Comparison of ENCODE assay signal across 24 mouse cellular contexts in the genomic region with DNA sequence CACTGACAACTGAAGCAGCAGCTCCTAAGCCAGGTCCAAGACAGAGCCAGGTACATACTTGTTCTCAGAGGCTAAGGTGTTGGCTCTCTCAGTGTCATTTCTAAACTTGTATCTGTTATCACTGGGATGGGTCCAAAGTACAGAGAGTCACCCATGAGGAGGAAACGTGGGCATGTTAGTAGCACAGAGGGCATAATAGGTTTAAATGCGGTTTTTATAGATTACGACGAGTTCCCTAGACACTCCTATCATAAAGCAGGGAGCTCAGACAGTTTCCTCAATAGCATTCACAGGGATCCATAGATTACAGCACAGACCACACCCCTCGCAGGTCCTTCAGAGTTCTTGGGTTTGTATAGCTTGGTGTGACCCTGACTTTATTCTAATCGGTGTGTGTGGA. TPM values are rescaled to one million over a fixed set of nuclear protein-coding genes. Genes with fewer than 3 reads are reported as not detected.
DNase-seq lines count a peak whose midpoint lies in the region; ATAC-seq and TF ChIP-seq lines count a peak whose summit lies in the region.
"Had no signal": no experiment of that assay in that cellular context is flagged by ENCODE, and none has a peak within 500 bp of the region (broad histone marks: within the 10 kb centered on the region; RNA-seq: fewer than 3 reads in every experiment).

No protein-coding gene starts in this region.

- H3K79me2 ChIP-seq in liver, adult 2 months (ENCODE audit: control insufficient read depth, insufficient read depth, low read length): no peaks in the 10 kb centered on the region

- TF ChIP-seq EP300 in stomach, postnatal 0 days (optimal IDR thresholded peaks at IDR 0.05): no peak

- H3K9me3 ChIP-seq in liver, embryonic 12.5 days (replicated peaks): no peaks in the 10 kb centered on the region
- H3K9me3 ChIP-seq in intestine, postnatal 0 days (ENCODE audit: control insufficient read depth): no peaks in the 10 kb centered on the region
- no peaks in the 10 kb centered on the region for H3K9me3 ChIP-seq in stomach, postnatal 0 days (ENCODE audit: control insufficient read depth, low read length)
- H3K9me3 ChIP-seq: embryonic facial prominence, embryonic 10.5 days; forebrain, embryonic 10.5 days; forebrain, embryonic 15.5 days; heart, embryonic 15.5 days had no signal

- peak; percentile 91 for DNase-seq in liver, adult 2 months (ENCODE audit: extremely low read depth, low read depth, low spot score)
- DNase-seq in gonadal fat pad, adult 2 months (ENCODE audit: low read depth): peak; percentile 75
- no peak for DNase-seq in stomach, postnatal 0 days (ENCODE audit: low spot score)
- no peak for DNase-seq in right cerebral cortex, postnatal 36 days (ENCODE audit: low spot score in 2 of 2)
- DNase-seq in gastrocnemius, adult 18-20 months (ENCODE audit: low spot score): no peak
- DNase-seq: adrenal gland, postnatal 10 days; cerebellum, adult 11 months; cerebellum, postnatal 10 days; gastrocnemius, postnatal 10 days; heart, postnatal 14 days had no signal

- no peak overlapping the region for H3K4me2 ChIP-seq in liver, embryonic 12.5 days
- H3K4me2 ChIP-seq in intestine, postnatal 0 days (replicated peaks; ENCODE audit: low read depth): peak overlapping the region; percentile 24; the same call in 1 of the 2 replicates
- no peak overlapping the region for H3K4me2 ChIP-seq in stomach, postnatal 0 days (replicated peaks; ENCODE audit: low read depth)
- H3K4me2 ChIP-seq: forebrain, embryonic 15.5 days; heart, embryonic 11.5 days; heart, embryonic 15.5 days; hindbrain, embryonic 14.5 days had no signal

- no peaks in the 10 kb centered on the region for H3K27me3 ChIP-seq in liver, adult 2 months (ENCODE audit: control insufficient read depth, insufficient read depth, low read length)
- no peaks in the 10 kb centered on the region for H3K27me3 ChIP-seq in liver, embryonic 12.5 days (replicated peaks)
- no peaks in the 10 kb centered on the region for H3K27me3 ChIP-seq in intestine, postnatal 0 days (replicated peaks; ENCODE audit: control insufficient read depth, insufficient read depth, low read length)
- H3K27me3 ChIP-seq in stomach, postnatal 0 days (ENCODE audit: control insufficient read depth, insufficient read depth, low read length): no peaks in the 10 kb centered on the region
- H3K27me3 ChIP-seq: forebrain, embryonic 15.5 days; heart, embryonic 15.5 days had no signal

- peaks cover 24% of the 10 kb centered on the region for H3K4me1 ChIP-seq in liver, adult 2 months (ENCODE audit: control insufficient read depth, insufficient read depth, low read length)
- H3K4me1 ChIP-seq in liver, embryonic 12.5 days: no peaks in the 10 kb centered on the region
- H3K4me1 ChIP-seq in intestine, postnatal 0 days (replicated peaks; ENCODE audit: control insufficient read depth, insufficient read depth, low read length): no peaks in the 10 kb centered on the region
- no peaks in the 10 kb centered on the region for H3K4me1 ChIP-seq in stomach, postnatal 0 days (replicated peaks; ENCODE audit: control insufficient read depth, insufficient read depth)
- H3K4me1 ChIP-seq: embryonic facial prominence, embryonic 10.5 days; forebrain, embryonic 10.5 days; forebrain, embryonic 15.5 days had no signal

- H3K27ac ChIP-seq in liver, adult 2 months (replicated peaks; ENCODE audit: insufficient read depth, low read depth, low read length): peak overlapping the region; percentile 50
- no peak overlapping the region for H3K27ac ChIP-seq in liver, embryonic 12.5 days
- H3K27ac ChIP-seq in intestine, postnatal 0 days (ENCODE audit: low read depth, low read length): peak overlapping the region; percentile 79
- H3K27ac ChIP-seq in stomach, postnatal 0 days (replicated peaks): 0 out of 2 replicates have a peak overlapping the region, but pooled peaks have one; percentile 13
- H3K27ac ChIP-seq: embryonic facial prominence, embryonic 10.5 days; forebrain, embryonic 10.5 days; forebrain, embryonic 15.5 days; heart, adult 2 months; heart, embryonic 15.5 days; hindbrain, embryonic 14.5 days had no signal

- 30% methylated on average over 6 of the region's 6 CpGs for WGBS in liver, adult 2 months
- 85% methylated on average over 6 of the region's 6 CpGs for WGBS in liver, embryonic 12.5 days (ENCODE audit: insufficient replicate concordance)
- WGBS in intestine, postnatal 0 days: 44% methylated on average over 6 of the region's 6 CpGs
- 81% methylated on average over 6 of the region's 6 CpGs for WGBS in stomach, postnatal 0 days

- TF ChIP-seq CTCF in liver, adult 2 months (IDR thresholded peaks at IDR 0.05; ENCODE audit: low read depth, low read length): no peak
- no peak for TF ChIP-seq CTCF in intestine, postnatal 0 days (IDR thresholded peaks at IDR 0.05; ENCODE audit: low read depth)
- no peak for TF ChIP-seq CTCF in stomach, postnatal 0 days (IDR thresholded peaks at IDR 0.05; ENCODE audit: low read depth)

- no peak for TF ChIP-seq POLR2A in liver, adult 2 months (IDR thresholded peaks at IDR 0.05; ENCODE audit: extremely low read depth, insufficient read depth, low read length)

- H3K9ac ChIP-seq in liver, adult 2 months (ENCODE audit: low read depth, low read length): no peak overlapping the region
- H3K9ac ChIP-seq in liver, embryonic 12.5 days: no peak overlapping the region
- H3K9ac ChIP-seq in intestine, postnatal 0 days (ENCODE audit: low read depth, low read length): no peak overlapping the region
- no peak overlapping the region for H3K9ac ChIP-seq in stomach, postnatal 0 days (ENCODE audit: low read length)
- H3K9ac ChIP-seq: forebrain, embryonic 15.5 days; heart, embryonic 15.5 days; hindbrain, embryonic 14.5 days had no signal

- ATAC-seq in liver, embryonic 12.5 days: no peak
- peak; percentile 92 for ATAC-seq in intestine, postnatal 0 days
- peak; percentile 78 for ATAC-seq in stomach, postnatal 0 days (ENCODE audit: low FRiP score, low TSS enrichment)
- ATAC-seq: forebrain, embryonic 15.5 days had no signal

- H3K4me3 ChIP-seq in liver, adult 2 months (ENCODE audit: insufficient read depth, low read depth, low read length): no peak overlapping the region
- H3K4me3 ChIP-seq in liver, embryonic 12.5 days: no peak overlapping the region
- H3K4me3 ChIP-seq in intestine, postnatal 0 days (ENCODE audit: low read depth, low read length): no peak overlapping the region
- no peak overlapping the region for H3K4me3 ChIP-seq in stomach, postnatal 0 days (ENCODE audit: low read depth, low read length)
- H3K4me3 ChIP-seq: embryonic facial prominence, embryonic 10.5 days; forebrain, embryonic 10.5 days; forebrain, embryonic 15.5 days; heart, adult 2 months; heart, embryonic 15.5 days had no signal

- H3K36me3 ChIP-seq in liver, adult 2 months (ENCODE audit: control insufficient read depth, insufficient read depth, low read length): peaks cover 30% of the 10 kb centered on the region
- H3K36me3 ChIP-seq in liver, embryonic 12.5 days: peaks cover 91% of the 10 kb centered on the region
- peaks cover 72% of the 10 kb centered on the region for H3K36me3 ChIP-seq in intestine, postnatal 0 days (ENCODE audit: control insufficient read depth, insufficient read depth)
- peaks cover 24% of the 10 kb centered on the region for H3K36me3 ChIP-seq in stomach, postnatal 0 days (ENCODE audit: control insufficient read depth, insufficient read depth, low read length)

RNA-seq across cellular contexts. Expression of a gene that starts 9.1 kb away (rescaled TPM):
- total RNA-seq in liver, adult 2 months (2014; rRNA removed): 8.0 and 9.0 TPM in 2 replicates
- 5.9 and 6.6 TPM in 2 replicates for polyA plus RNA-seq in liver, adult 2 months (2012; rRNA removed)
- polyA plus RNA-seq in liver, embryonic 12.5 days (2016; fragmentation: Nextera tagmentation; extraction: Ambion mirVana): 5.9 TPM in 2 replicates
- 10.5 and 10.7 TPM in 2 replicates for polyA plus RNA-seq in gonadal fat pad, adult 2 months (2012; rRNA removed)
- 21.0 and 22.8 TPM in 2 replicates for polyA plus RNA-seq in intestine, postnatal 0 days (2015; fragmentation: Nextera tagmentation; extraction: Ambion mirVana)
- 8.6 and 9.0 TPM in 2 replicates for polyA plus RNA-seq in stomach, postnatal 0 days (2015; fragmentation: Nextera tagmentation; extraction: Ambion mirVana)
- total RNA-seq in gastrocnemius, adult 18-20 months (2021): 1 to 10 TPM; 2.8 to 3.0 TPM

RNA-seq across cellular contexts. Expression of a gene that starts 9.5 kb away (rescaled TPM):
- 2.4 and 2.6 TPM in 2 replicates for total RNA-seq in liver, adult 2 months (2014; rRNA removed)
- polyA plus RNA-seq in liver, adult 2 months (2012; rRNA removed): 7.6 and 8.6 TPM in 2 replicates
- polyA plus RNA-seq in liver, embryonic 12.5 days (2016; fragmentation: Nextera tagmentation; extraction: Ambion mirVana): 7.7 and 8.8 TPM in 2 replicates
- 6.7 and 13.5 TPM in 2 replicates for polyA plus RNA-seq in gonadal fat pad, adult 2 months (2012; rRNA removed)
- polyA plus RNA-seq in intestine, postnatal 0 days (2015; fragmentation: Nextera tagmentation; extraction: Ambion mirVana): 8.9 and 9.7 TPM in 2 replicates
- polyA plus RNA-seq in stomach, postnatal 0 days (2015; fragmentation: Nextera tagmentation; extraction: Ambion mirVana): 7.9 and 8.1 TPM in 2 replicates
- 1 to 10 TPM; 5.4 to 5.6 TPM for total RNA-seq in gastrocnemius, adult 18-20 months (2021)

RNA-seq across cellular contexts. Expression of a gene that starts 34.4 kb away (rescaled TPM):
- total RNA-seq in liver, adult 2 months (2014; rRNA removed): not detected in 2 replicates
- not detected in 2 replicates for polyA plus RNA-seq in liver, adult 2 months (2012; rRNA removed)
- not detected in 2 replicates for polyA plus RNA-seq in liver, embryonic 12.5 days (2016; fragmentation: Nextera tagmentation; extraction: Ambion mirVana)
- 0.38 and 1.2 TPM in 2 replicates for polyA plus RNA-seq in gonadal fat pad, adult 2 months (2012; rRNA removed)
- polyA plus RNA-seq in intestine, postnatal 0 days (2015; fragmentation: Nextera tagmentation; extraction: Ambion mirVana): not detected in 2 replicates
- 0.05 TPM in 1 of 2 replicates, not detected in the other for polyA plus RNA-seq in stomach, postnatal 0 days (2015; fragmentation: Nextera tagmentation; extraction: Ambion mirVana)
- not detected for total RNA-seq in gastrocnemius, adult 18-20 months (2021)
- total RNA-seq: adrenal gland, postnatal 10 days; adrenal gland, postnatal 4 days; gastrocnemius, postnatal 10 days; gastrocnemius, postnatal 4 days; heart, adult 2 months; heart, postnatal 14 days; hematopoietic stem cell, adult 5-6 weeks; MEL had no signal
- polyA plus RNA-seq: brain, embryonic 14.5 days; embryonic facial prominence, embryonic 10.5 days; forebrain, embryonic 10.5 days; forebrain, embryonic 15.5 days; heart, adult 2 months; heart, embryonic 15.5 days; hindbrain, embryonic 14.5 days had no signal

Comparison
In these comparisons a context has a peak if more than half of its experiments do, and no peak if none do; other contexts are left out.
1. DNase-seq: peak in liver, adult 2 months (single experiment) and gonadal fat pad, adult 2 months (single experiment); none in stomach, postnatal 0 days (single experiment), right cerebral cortex, postnatal 36 days (0 of 2) and gastrocnemius, adult 18-20 months (single experiment).